Mouse (Mus musculus): ENCODE results near the gene Mink1.

GRCm38 (mm10) chr11:70514288-70514687 is 48.4 kb upstream of the Mink1 start, which contains the start of gene Vmo1:
- no peak for TF ChIP-seq CHD2 (IDR thresholded peaks at IDR 0.05; ENCODE audit: low read length)
- TF ChIP-seq CTCF (IDR thresholded peaks at IDR 0.05 in 2 of 3, conservative IDR thresholded peaks at IDR 0.05 in 1 of 3; ENCODE audit: control insufficient read depth in 1 of 3, insufficient read depth in 1 of 3, low read depth in 2 of 3, low read length in 3 of 3, poor library complexity in 1 of 3, severe bottlenecking in 1 of 3), result no peak
- no peak for TF ChIP-seq TBP (IDR thresholded peaks at IDR 0.05; ENCODE audit: low read depth, low read length)
- TF ChIP-seq POLR2A (IDR thresholded peaks at IDR 0.05; ENCODE audit: control insufficient read depth in 1 of 2, insufficient read depth in 1 of 2, low read depth in 1 of 2, low read length in 2 of 2, poor library complexity in 1 of 2), result no peak
- no peak for TF ChIP-seq SMC3 (IDR thresholded peaks at IDR 0.05; ENCODE audit: low read depth, low read length)
- TF ChIP-seq MXI1 (IDR thresholded peaks at IDR 0.05; ENCODE audit: low read depth, low read length), result no peak
- TF ChIP-seq ETS1 (IDR thresholded peaks at IDR 0.05; ENCODE audit: low read depth, low read length), result no peak
- TF ChIP-seq CHD1 (IDR thresholded peaks at IDR 0.05; ENCODE audit: low read depth, low read length), result no peak
- TF ChIP-seq MAFK (IDR thresholded peaks at IDR 0.05; ENCODE audit: borderline replicate concordance, low read depth, low read length), result no peak
- TF ChIP-seq KAT2A (conservative IDR thresholded peaks at IDR 0.05; ENCODE audit: low read depth, low read length), result no peak
- TF ChIP-seq NRF1 (IDR thresholded peaks at IDR 0.05; ENCODE audit: insufficient read depth, low read depth, low read length, poor library complexity, severe bottlenecking), result no peak
- TF ChIP-seq ZKSCAN1 (IDR thresholded peaks at IDR 0.05; ENCODE audit: low read depth, low read length), result no peak
- no peak for TF ChIP-seq POLR2AphosphoS5 (IDR thresholded peaks at IDR 0.05; ENCODE audit: borderline replicate concordance, low read depth, low read length)
- TF ChIP-seq MAX (IDR thresholded peaks at IDR 0.05; ENCODE audit: low read length), result no peak

Data from MEL (cell line).